Mouse (Mus musculus): ENCODE data around the gene Rps6ka1.
"Not testable (repeated sequence)": the region's sequence is repeated elsewhere in the genome, so short reads cannot be mapped to it uniquely, and the experiment has no call there.

The Rps6ka1 gene

DNA sequence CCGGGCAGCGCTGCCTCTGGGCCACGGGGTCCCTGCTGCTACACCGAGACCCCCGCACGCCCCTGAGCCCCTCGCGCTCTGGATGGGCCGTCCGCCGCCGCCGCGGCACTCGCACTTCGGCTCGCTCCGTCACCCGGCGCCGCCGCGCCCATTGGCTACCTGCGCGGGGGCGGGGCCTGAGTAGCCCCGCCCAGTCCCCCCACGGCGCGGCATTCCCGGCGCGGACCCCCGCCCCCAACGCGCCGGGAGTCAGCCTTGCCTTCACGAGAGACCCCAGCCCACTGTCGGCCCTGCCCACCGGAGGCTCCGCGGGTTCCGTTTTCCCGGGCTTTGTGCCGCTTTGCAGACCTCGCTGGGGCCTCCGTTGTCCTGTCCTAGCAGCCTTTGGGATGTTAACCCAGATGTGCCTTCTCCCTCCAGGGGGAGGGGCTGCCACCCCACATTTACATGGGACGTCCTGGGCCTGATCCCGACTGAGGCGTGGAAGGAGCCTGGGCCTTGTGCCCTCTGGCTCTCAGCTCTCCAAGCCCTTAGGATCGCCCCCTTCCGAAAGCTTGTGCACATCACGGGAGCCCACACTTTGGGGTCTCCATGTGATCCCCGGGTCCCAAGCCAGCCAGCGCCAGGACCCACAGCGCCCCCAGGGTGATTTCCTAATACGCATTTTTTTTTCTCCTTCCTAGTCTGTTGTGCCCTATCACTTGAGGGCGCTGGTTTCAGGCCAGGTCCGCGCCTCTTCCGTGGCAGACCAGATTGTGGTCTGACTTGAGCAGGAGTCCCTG, at the start of gene Rps6ka1:
Gene Rps6ka1 (minus strand): TSS at position 126 of the 782 bp plus-strand sequence.
- no peak for DNase-seq (ENCODE audit: extremely low read depth, low read depth)

DNA sequence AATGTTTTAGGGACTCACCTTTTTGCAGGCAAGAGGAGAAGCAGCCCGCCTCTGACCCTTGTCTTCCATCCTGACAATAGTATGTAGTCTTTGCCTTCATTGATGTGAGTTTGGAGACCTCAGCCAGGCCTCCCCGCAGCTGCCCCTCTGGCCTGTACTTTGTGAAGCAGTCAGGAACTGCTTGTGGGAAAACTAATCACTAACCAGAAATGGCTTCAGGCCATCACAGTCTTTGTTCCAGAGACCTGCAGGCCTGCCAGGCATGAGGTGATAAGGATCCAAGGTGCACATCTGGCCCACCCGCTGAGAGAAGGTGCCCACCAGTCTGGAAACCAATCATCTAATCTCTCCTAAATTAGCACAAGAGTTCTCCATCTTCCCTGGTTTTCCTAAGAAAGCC, 44.2 kb upstream of the Rps6ka1 start:
- DNase-seq (ENCODE audit: extremely low read depth, low read depth), result no peak

DNA sequence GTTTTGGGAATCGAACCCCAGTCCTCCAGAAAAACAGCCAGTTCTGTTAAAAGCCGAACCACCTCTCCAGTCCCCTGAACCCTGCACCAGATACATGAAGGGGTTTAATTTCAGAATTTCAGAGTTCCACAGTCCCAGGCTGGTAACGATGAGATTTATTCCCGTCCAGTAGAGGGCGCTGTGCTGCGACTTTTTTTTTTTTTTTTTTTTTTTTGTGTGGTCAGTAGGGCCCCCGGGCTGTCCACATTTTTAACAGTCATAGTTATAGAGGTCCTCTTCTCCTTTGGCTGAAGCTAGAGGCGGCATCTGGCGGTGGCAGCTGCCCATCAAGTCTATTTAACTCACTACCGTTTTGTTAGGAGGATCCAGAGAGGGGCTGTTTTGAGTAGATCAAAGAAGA, 43.8 kb upstream of the Rps6ka1 start:
- DNase-seq (ENCODE audit: extremely low read depth, low read depth), result peak; percentile 22

DNA sequence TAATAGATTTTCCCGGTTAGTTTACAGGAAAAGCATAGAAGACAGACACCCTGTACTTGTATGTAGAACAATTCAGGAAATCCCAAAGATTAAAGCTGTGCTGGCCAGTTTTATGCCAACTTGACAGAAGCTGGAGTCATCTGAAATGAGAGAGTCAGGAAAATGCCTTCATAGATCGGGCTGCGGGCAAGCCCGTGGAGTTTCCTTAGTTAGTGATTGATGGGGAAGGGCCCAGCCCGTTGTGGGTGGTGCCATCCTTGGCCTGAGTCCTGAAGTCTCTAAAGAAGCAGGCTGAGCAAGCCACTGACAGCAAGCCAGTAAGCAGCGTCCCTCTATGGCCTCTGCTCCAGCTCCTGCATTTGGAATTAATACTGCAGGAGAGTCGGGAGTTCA, 41.7 kb upstream of the Rps6ka1 start:
- DNase-seq (ENCODE audit: extremely low read depth, low read depth), result no peak

DNA sequence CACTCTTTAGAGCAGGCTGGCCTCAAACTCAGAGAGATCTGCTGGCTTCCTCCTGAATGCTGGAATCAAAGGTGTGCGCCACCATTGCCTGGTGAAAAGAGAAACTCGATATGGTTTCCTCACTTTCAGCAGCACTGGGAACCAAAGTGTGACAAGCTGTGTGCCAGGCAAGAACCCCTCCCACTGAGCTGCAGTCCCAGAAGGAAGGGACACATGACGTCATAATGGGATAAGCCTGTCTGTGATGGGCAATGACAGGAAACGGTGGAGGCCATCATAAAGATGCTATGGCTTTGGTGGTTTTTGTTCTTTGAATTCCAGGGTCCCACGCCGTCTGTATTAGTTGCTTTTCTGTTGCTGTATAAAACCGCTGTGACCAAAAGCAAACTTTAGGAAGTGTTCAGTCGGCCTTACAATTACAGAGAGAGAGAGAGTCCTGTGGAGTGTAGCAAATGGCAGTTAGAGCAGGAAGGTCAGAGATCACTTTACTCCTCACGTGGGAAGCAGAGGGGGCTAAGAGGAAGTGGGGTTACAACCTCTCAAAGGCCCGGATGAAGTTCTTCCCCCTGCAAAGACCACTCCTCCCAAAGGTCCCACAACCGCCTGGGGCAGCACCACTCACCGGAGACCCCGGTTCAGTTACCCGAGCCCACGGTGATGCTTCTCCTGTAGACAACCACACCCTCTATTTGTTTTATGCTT, 41.1 kb upstream of the Rps6ka1 start:
- no peak for DNase-seq (ENCODE audit: extremely low read depth, low read depth)

DNA sequence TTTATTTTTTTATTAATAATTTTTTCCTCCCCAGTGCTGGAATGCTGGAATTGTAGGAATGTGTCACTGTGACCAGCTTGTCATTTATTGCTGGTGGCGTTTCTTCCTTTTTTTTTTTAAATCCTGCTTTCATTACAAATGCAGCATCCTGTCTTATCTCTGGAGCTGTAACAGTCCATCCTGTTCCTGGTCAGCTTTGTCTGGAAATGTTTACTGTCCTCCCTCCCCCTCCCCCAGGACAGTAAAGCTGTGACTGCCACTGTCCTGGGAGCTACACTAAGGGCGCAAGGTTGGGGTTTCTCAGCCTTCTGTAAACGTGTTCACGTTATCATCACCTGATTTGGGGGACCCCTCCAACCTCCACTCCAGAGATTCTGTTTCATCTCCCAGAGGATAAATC, 37.6 kb upstream of the Rps6ka1 start:
- no peak for DNase-seq (ENCODE audit: extremely low read depth, low read depth)

DNA sequence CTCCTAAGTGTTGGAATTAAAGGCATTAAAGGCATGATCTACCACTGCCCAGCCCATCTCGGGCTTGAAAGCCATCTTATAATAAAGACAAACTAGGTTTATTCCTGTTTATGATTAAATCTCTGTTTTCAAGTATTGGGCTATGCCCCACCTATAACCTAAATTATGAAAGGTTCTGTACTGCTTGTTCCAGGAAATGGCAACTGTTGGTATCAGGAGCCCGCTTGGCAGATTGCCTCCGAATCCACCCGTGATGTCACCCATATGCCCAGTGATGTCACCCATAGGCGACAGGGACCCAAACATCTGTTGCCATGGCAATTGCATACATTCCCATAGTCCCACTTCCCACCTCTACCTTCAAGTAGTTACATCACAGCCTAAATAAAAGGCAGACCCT, 36.1 kb upstream of the Rps6ka1 start:
- no peak for DNase-seq (ENCODE audit: extremely low read depth, low read depth)

DNA sequence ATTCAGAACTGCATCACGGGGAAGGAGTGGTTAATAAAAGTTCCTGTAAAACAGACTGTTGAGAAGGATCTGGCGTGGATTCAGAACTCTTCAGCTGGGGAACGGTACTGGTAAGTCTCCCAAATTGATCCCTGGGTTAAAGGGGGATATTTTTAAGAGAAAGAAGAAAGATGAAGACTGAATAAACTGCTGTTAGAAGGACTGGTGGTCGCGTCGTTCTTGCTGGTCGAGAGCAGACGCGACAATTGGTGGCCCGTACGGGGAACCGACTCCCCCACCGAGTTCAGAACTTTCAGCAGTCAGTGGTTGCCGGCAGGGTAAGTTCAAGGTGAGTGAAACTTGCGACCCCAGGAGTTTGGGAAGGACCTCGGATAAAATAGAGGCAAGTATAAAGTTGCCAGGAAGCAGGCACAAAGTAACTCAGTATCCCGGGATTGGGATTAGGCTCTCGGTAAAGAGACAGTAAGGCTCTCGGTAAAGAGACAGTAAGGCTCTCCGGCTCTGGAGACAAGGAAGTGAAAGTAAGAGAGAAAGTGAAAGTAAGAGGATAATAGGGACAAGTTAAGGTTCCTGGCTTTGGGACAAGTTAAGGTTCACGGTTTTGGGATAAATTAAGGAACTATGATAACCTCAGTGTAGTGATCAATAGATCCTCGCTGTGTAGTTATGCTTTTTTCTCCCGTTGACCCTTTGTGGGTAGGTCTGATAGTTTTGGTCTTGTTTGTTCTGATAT, 30.7 kb upstream of the Rps6ka1 start:
- not testable (repeated sequence) for DNase-seq (ENCODE audit: extremely low read depth, low read depth)

DNA sequence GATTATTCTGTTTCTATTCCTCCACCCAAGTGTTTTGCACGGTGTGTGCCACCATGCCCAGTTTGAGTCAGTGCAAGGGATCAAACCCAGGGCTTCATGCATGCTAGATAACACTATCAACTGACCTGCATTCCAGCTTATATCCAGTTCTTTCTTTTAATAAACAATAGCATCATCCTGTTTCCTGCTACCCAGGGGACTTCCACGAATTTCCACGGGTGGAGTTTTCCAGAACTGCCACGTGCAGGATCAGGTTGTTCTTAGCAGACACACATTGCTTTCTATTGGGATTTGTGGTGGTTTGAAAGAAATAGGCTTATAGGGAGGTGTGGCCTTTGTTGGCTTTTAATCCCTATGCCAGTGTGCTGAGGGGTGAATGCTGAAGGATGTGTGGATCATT, 24.4 kb upstream of the Rps6ka1 start:
- DNase-seq (ENCODE audit: extremely low read depth, low read depth), result no peak

DNA sequence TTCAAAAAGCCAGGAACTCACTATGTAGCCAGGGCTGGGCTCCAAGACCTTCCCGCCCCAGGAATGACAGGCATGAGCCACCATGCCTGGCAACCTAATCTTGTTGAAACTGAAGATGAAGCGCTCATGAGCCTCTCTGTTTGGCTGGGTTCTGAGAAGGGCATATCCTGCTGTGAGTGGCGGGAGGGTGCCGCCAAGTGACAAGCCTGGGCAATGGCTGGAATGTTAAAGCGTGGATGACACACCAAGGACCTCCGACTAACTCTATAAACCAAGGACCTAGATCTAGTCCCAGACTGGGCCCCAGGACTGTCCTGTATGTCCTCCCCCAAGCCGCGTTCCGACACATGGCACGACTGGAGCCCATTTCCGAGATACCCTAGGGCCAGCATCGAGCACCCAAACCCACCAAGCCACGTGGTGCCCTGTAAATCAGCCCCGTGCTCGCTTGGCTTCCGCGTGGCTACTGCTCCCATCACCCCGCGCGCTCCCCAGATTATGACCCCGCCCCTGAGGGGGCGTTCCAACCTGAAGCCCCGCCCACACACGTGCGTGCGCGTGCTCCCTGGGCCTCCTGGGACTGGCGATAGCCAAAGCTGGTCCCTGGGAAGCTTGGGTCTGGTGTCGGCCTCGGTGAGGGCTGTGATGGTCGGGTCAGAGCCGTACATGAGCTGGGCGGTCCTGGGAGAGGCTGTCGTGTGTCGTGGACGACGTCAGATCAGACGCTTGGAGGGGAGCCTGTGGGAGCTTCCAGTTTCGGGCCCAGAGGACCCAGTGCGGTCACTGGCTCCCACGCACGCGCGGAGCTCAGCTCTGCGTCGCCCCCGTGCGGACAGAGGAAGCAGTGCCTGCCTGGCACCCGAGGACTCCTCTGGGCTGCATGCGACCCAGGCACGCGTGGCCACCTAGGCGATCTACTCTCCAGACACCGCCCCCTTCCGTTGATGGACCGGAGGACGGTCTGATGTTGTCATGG, 22.9 kb upstream of the Rps6ka1 start:
- DNase-seq (ENCODE audit: extremely low read depth, low read depth), result peak; percentile 82

DNA sequence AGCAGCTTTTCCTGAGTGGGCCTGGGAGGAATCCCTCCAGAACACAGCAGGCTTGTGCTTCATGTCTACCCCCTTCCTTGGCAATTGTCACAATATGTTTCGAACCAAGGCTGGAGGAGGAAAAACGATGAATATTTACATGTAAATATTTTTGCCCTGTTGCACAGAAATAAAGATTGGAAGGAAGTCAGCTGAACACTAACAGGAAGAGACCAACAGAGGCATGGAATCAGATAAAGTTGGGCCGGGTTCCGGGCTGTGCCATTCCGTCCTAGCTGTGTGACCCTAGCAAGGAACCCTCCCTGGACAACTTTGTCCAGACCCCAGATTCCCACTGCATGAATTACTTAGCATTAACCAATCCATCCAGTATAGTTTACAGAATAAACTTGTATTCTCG, 20.5 kb upstream of the Rps6ka1 start:
- no peak for DNase-seq (ENCODE audit: extremely low read depth, low read depth)

DNA sequence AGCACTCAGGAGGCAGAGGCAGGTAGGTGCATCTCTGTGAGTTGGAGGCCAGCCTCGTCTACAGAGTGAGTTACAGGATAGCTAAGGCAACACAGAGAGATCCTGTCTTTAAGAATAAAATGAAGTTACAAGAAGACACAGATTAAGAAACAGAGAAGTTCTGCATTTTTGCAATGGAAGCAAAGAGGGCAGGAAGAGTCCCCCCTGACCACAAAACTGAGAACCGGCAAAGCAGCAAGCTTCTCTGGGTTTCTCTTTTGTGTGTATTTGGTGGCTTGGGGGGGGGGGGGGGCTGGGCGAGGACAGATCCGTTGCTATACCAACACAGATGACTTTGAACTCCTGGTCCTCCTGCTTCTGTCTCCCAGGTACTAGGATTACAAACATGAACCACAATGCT, 19.5 kb upstream of the Rps6ka1 start:
- DNase-seq (ENCODE audit: extremely low read depth, low read depth), result no peak

DNA sequence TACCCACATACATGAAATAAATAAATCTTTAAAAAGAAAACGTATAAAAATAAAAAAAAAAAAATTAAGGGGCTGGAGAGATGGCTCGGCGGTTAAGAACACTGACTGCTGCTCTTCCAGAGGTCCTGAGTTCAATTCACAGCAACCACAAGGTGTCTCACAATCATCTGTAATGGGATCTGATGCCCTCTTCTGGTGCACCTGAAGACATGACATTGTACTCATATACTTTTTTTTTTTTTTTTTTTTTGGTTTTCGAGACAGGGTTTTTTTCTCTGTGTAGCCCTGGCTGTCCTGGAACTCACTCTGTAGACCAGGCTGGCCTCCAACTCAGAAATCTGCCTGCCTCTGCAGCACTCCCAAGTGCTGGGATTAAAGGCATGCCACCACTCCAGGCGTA, 18.7 kb upstream of the Rps6ka1 start:
- DNase-seq (ENCODE audit: extremely low read depth, low read depth), result not testable (repeated sequence)

DNA sequence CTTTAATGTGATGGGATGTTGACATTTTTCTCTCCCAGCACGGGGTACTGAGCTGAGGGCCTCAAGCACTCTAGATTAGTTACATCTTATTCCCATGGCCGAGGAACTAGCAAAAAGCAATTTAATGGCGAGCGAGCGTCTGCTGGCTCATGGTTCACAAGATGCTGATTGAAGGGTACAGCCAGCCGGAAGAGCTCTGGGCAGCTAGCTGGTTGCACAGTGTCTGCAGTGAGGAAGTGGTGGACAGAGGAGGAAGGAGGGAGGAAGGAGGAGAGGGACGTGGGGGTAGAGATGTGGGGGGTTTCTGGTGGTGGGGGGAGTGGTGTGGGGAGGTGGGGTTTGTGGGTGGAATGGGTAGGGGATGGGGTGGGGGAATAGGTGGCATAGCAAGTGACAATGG, 17.6 kb upstream of the Rps6ka1 start:
- DNase-seq (ENCODE audit: extremely low read depth, low read depth), result no peak

DNA sequence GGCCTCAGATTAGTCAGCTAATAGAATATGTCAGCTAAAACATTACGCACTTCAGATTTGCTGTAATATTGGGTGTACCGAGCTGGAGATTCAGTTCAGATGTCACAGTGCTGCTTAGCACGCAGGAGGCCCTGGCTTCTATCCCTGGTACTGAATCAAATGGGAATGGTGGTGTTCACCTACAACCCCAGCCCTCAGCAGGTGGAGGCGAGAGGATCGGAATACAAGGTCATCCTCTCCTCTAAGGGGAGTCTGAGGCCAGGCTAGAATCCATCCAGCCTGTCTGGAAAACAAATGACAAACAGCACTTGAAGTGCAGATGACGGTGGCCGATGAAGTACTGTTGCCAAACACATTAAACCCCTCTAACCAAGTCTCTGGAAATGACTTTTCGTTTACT, 16.7 kb upstream of the Rps6ka1 start:
- no peak for DNase-seq (ENCODE audit: extremely low read depth, low read depth)

DNA sequence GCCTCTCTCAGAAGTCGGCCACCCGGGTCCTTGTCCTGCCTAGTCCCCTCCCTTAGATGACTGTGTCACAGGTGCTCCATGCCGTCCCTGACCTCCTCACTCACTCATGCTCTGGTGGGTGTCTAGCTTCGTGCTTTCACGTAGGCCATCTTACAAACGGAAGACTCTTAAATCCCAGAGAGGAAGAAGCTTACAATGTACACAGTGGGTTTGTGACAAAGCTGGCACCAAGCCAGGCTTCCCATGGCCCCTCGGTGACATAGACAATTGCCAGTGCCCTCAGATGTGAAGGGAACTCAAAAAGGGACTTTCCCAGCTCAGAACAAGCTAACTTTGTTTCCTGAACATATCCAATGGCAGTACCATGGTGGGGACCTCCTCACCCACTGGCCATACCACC, 15.8 kb upstream of the Rps6ka1 start:
- no peak for DNase-seq (ENCODE audit: extremely low read depth, low read depth)

DNA sequence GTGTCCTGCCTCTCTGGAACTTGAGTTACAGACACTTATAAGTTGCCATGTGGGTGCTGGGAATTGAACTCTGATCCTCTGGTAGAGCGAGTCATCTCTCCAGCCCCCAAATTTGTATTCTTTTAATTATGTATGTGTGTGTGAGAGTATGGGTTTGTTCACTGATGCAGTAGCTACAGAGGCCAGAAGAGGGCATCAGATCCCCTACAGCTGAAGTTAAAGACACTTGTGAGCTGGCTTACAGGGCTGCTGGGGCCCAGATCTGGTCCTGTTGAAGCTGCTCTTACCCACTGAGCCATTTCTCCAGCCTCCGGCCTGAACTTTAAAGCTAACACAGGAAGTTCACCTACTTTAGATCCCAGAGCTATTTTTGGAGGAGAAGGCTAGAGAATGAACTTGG, 14.9 kb upstream of the Rps6ka1 start:
- DNase-seq (ENCODE audit: extremely low read depth, low read depth), result no peak

DNA sequence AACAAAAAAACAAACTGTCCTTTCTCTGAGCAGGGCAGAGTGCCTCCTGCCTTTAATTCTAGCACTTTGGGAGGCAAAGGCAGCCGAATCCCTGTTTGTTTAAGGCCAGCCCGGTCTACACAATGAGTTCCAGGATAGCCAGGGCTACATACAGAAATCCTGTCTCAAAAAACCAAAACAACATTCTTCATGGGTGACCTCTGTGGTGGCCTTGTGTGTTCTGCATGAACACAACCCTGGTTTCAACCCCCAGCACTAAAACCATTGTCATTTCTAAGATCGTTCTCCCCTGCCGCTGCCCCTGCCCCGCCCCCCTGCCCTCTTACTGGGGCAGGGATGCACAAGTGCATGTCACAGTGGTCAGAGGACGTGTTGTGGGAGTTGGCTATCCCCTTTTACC, 13.3 kb upstream of the Rps6ka1 start:
- DNase-seq (ENCODE audit: extremely low read depth, low read depth), result no peak

DNA sequence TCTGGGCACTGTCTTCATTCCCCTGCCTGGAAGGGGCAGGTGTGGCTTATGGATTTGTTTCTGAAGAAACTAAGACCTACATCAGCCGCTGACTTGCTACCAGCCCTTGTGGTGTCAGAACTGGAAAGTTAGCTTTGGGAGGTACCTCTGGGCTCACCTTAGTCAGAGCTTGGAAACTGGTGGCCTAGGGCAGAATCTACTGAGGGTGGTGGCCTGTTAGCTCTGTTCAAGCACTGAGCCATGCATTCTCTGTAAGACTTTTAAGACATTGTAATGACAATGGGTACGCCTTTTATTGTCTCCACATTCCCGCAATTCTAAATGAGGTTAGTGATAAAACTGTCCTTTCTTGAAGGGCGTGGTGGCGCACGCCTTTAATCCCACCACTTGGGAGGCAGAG, 12.8 kb upstream of the Rps6ka1 start:
- no peak for DNase-seq (ENCODE audit: extremely low read depth, low read depth)

DNA sequence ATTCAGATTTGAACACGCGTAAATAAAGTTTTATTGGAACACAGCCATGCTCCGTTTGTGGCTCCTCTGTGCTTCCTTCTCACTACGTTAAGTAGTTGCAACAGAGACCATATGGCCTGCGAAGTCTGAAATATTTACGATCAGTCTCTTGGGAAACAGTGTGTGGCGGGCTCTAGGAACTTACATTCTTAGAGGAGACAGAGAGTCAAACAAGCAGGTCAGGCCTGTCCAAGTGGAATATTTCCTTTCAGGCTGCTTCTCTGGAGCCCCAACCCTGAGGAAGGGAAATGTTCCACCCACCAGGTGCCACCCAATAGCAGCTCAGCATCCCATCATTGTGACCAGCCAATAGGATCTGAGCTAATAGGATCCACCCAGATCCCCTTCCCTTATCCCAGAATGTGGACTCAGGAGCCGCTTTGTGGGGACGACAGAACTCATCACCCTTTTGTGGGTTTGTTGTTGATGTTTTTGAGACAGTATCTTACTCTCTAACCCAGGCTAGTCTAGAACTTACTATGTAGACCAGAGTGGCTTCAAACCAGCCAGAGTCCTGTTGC, 11.7 kb upstream of the Rps6ka1 start:
- no peak for DNase-seq (ENCODE audit: extremely low read depth, low read depth)

DNA sequence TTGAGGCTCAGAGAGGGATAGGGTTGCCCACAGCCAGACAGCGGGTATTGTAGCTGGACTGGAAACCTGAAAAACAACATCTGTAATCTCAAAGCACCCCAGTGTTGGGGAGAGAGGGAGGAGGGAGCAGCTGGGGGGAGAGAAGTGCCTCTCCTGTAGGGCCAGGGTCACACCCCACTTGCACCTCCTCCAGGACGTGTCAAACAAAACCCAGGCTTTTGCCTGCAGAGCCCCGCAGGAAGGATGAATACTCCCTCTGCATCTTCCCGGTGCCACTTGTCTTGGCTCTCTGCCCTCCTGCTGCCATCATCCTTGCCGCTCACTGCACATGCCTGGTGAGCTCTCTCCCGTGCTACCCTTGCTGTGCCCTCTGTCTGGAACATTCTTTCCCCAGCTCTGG, 10.6 kb upstream of the Rps6ka1 start:
- no peak for DNase-seq (ENCODE audit: extremely low read depth, low read depth)
